Mouse (Mus musculus) liver, embryonic 14.5 days (tissue): ENCODE data around the gene Npas3.

Source experiments
- CTCF ChIP-seq: IDR thresholded peaks from 2 replicates; pipeline ENCODE4 v1.5.1; 2016; ENCODE audit warnings: antibody characterized with exemption, low read depth, control low read depth
- EP300 ChIP-seq: IDR thresholded peaks from 2 replicates; pipeline ENCODE4 v1.6.1; 2016; ENCODE audit warnings: antibody characterized with exemption, low read depth

- TF ChIP-seq CTCF (no peak), EP300 (no peak)
Observed at GRCm38 (mm10) chr12:53838541-53838940, 590.1 kb downstream of the Npas3 start.
